Mouse (Mus musculus) liver, postnatal 0 days (tissue): ENCODE results near the gene Lrrc75a.

ENCODE experiments used
- CTCF ChIP-seq: sonication (generic); IDR thresholded peaks from 2 replicates; pipeline ENCODE4 v1.5.1; 2016; ENCODE audit warnings: antibody characterized with exemption, low read depth
- EP300 ChIP-seq: IDR thresholded peaks from 2 replicates; pipeline ENCODE4 v1.6.1; 2016; ENCODE audit warnings: antibody characterized with exemption, low read depth, mild to moderate bottlenecking

GRCm38 (mm10) chr11:62575659-62576438, 72.5 kb downstream of the Lrrc75a start:
- TF ChIP-seq EP300 (no peak), CTCF (no peak)
